Mouse (Mus musculus) hindbrain, embryonic 16.5 days (tissue): ENCODE results near the gene Myoc. TPM values are rescaled to one million over a fixed set of nuclear protein-coding genes. Genes with fewer than 3 reads are reported as not detected.

Experiments used
- ATAC-seq: fragments of 200-750 bp; cut with Nextera tagmentation; 2 replicates; pipeline ENCODE4 v1.8.0; 2017; ENCODE audit warnings: moderate TSS enrichment, moderate library complexity
- H3K27ac ChIP-seq: fragments of 300-500 bp; sonication (generic); 2 replicates; pipeline ENCODE4 v1.5.1; 2014; ENCODE audit warnings: low read depth, mild to moderate bottlenecking, control low read depth, low read length, moderate library complexity
- H3K27me3 ChIP-seq: fragments of 300-500 bp; sonication (generic); replicated peaks from 2 replicates; pipeline ENCODE4 v1.6.1; 2014; ENCODE audit warnings: low read length; ENCODE audit not compliant: control insufficient read depth, insufficient read depth
- H3K36me3 ChIP-seq: fragments of 300-500 bp; sonication (generic); 2 replicates; pipeline ENCODE4 v1.6.1; 2014; ENCODE audit warnings: mild to moderate bottlenecking, low read length, moderate library complexity, mixed read lengths; ENCODE audit not compliant: control insufficient read depth, insufficient read depth
- H3K4me1 ChIP-seq: fragments of 300-500 bp; sonication (generic); 2 replicates; pipeline ENCODE4 v1.6.1; 2014; ENCODE audit warnings: low read depth, low read length; ENCODE audit not compliant: control insufficient read depth, insufficient read depth
- H3K4me2 ChIP-seq: fragments of 300-500 bp; sonication (generic); 2 replicates; pipeline ENCODE4 v1.6.1; 2014; ENCODE audit warnings: mild to moderate bottlenecking, low read length, control low read depth, moderate library complexity
- H3K4me3 ChIP-seq: fragments of 300-500 bp; sonication (generic); 2 replicates; pipeline ENCODE4 v1.5.1; 2014; ENCODE audit warnings: mild to moderate bottlenecking, low read length, control low read depth, moderate library complexity
- H3K9ac ChIP-seq: fragments of 300-500 bp; sonication (generic); 2 replicates; pipeline ENCODE4 v1.6.1; 2014; ENCODE audit warnings: low read depth, mild to moderate bottlenecking, control low read depth, low read length, moderate library complexity
- H3K9me3 ChIP-seq: fragments of 300-500 bp; sonication (generic); 2 replicates; pipeline ENCODE4 v1.6.1; 2014; ENCODE audit warnings: mild to moderate bottlenecking, low read length, moderate library complexity; ENCODE audit not compliant: control insufficient read depth
- WGBS: fragments of 180-500 bp; shearing (Covaris S2); extraction: QIAGEN DNeasy Blood & Tissue Kit; methylation state at CpG from one replicate; pipeline ENCODE4 v1.1.7; 2014; 5-methylcytosine and 5-hydroxymethylcytosine counted together
- microRNA-seq: library from miRNA; unstranded; fragments of <30 nt; microRNA quantifications from one replicate; pipeline ENCODE4, GENCODE M21; 2017
- polyA plus RNA-seq: library from polyadenylated mRNA; unstranded; fragments of >200 nt; fragmentation: Nextera tagmentation; extraction: Ambion mirVana; gene quantifications from 2 replicates; pipeline ENCODE4 v1.2.1, GENCODE M21; 2015

The Myoc gene
- polyA plus RNA-seq, 1 experiment from 2014 or later: 0.10 TPM

- peaks cover 42% of the 10 kb centered on the region for H3K36me3 ChIP-seq
- no peaks in the 10 kb centered on the region for H3K9me3 ChIP-seq
- ATAC-seq: no peak
- H3K4me3 ChIP-seq: no peak overlapping the region
- 81% methylated on average over 2 of the region's 2 CpGs for WGBS
- H3K27ac ChIP-seq: no peak overlapping the region
- H3K27me3 ChIP-seq: no peaks in the 10 kb centered on the region
- no peaks in the 10 kb centered on the region for H3K4me1 ChIP-seq
- no peak overlapping the region for H3K4me2 ChIP-seq
- no peak overlapping the region for H3K9ac ChIP-seq
These were observed 54.8 kb downstream of the Myoc start for GRCm38 (mm10) chr1:162693721-162694120.

DNA sequence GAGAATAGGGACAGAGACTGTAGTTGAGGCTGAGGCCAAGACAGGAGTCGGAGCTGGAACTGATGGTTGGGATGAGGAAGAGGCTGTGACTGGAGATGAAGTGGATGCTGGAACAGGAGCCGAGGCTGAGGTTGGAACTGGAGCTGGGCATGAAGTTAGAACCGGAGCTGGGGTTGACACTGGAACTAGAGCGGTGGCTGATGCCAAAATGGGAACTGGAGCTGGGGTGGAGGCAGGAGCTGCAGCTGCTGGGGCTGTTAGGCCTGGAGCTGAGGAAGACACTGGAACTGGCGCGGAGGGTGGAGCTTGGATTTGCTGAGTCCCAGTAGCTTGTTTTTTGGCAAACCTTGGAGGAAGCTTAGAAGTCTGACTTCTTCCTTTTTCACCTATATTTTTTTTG is 58.9 kb downstream of the Myoc start:
- Histone ChIP-seq H3K4me1 (no peaks in the 10 kb centered on the region), H3K4me2 (no peak overlapping the region), H3K27me3 (no peaks in the 10 kb centered on the region), H3K9ac (no peak overlapping the region), H3K36me3 (peaks cover 38% of the 10 kb centered on the region), H3K27ac (no peak overlapping the region), H3K9me3 (no peaks in the 10 kb centered on the region), H3K4me3 (no peak overlapping the region)
- ATAC-seq: no peak
- whole genome bisulfite sequencing: 93% methylated on average over 6 of the region's 6 CpGs

Small RNA genes lying within 50 kb of the gene (microRNA-seq; reads per million reads assigned to microRNA genes)
- not detected for gene Gm27616

Other genes with a start within 250 kb of the Myoc start
- 57.1 and 61.2 TPM in 2 replicates for gene Dnm3, start 161.1 kb upstream of the Myoc start, polyA plus RNA-seq
- gene Mettl13, start 90.6 kb upstream of the Myoc start, polyA plus RNA-seq: 15.7 and 17.5 TPM in 2 replicates
- gene Vamp4, start 68.6 kb upstream of the Myoc start, polyA plus RNA-seq: 79.8 and 90.4 TPM in 2 replicates
- not detected in 2 replicates for gene Myocos, start 19.1 kb downstream of the Myoc start, polyA plus RNA-seq
- 104 and 117 TPM in 2 replicates for gene Prrc2c, start 101.4 kb downstream of the Myoc start, polyA plus RNA-seq
- 0.54 and 0.78 TPM in 2 replicates for gene Fmo4, start 174.8 kb downstream of the Myoc start, polyA plus RNA-seq
- gene Fmo1, start 227.5 kb downstream of the Myoc start, polyA plus RNA-seq: 39.6 and 42.2 TPM in 2 replicates